Mouse (Mus musculus) liver, embryonic 13.5 days (tissue): ENCODE measurements around the gene Gm11146. TPM values are rescaled to one million over a fixed set of nuclear protein-coding genes. Genes with fewer than 3 reads are reported as not detected.

Source experiments
- ATAC-seq: fragments of 200-750 bp; cut with Nextera tagmentation; 2 replicates; pipeline ENCODE4 v1.8.0; 2017; ENCODE audit warnings: low read depth, mild to moderate bottlenecking, moderate number of reproducible peaks, moderate library complexity
- DNase-seq: peaks from one replicate; pipeline ENCODE4 v3.0.0; 2022
- H3K27ac ChIP-seq: fragments of 300-500 bp; sonication (generic); 2 replicates; pipeline ENCODE4 v1.5.1; 2015; ENCODE audit warnings: moderate library complexity, mild to moderate bottlenecking, inconsistent platforms
- H3K27me3 ChIP-seq: fragments of 300-500 bp; sonication (generic); 2 replicates; pipeline ENCODE4 v1.6.1; 2015; ENCODE audit warnings: mild to moderate bottlenecking, inconsistent platforms
- H3K36me3 ChIP-seq: fragments of 300-500 bp; sonication (generic); 2 replicates; pipeline ENCODE4 v1.6.1; 2015; ENCODE audit warnings: mild to moderate bottlenecking, inconsistent platforms
- H3K4me1 ChIP-seq: fragments of 300-500 bp; sonication (generic); replicated peaks from 2 replicates; pipeline ENCODE4 v1.6.1; 2015; ENCODE audit warnings: inconsistent platforms
- H3K4me2 ChIP-seq: fragments of 300-500 bp; sonication (generic); 2 replicates; pipeline ENCODE4 v1.6.1; 2015; ENCODE audit warnings: inconsistent platforms, mild to moderate bottlenecking, moderate library complexity
- H3K4me3 ChIP-seq: fragments of 300-500 bp; sonication (generic); replicated peaks from 2 replicates; pipeline ENCODE4 v1.5.1; 2015; ENCODE audit warnings: mild to moderate bottlenecking, inconsistent platforms
- H3K9ac ChIP-seq: fragments of 300-500 bp; sonication (generic); 2 replicates; pipeline ENCODE4 v1.6.1; 2015; ENCODE audit warnings: mild to moderate bottlenecking, inconsistent platforms
- H3K9me3 ChIP-seq: fragments of 300-500 bp; sonication (generic); replicated peaks from 2 replicates; pipeline ENCODE4 v1.6.1; 2016; ENCODE audit warnings: inconsistent platforms
- WGBS: fragments of 180-500 bp; shearing (Covaris S2); methylation state at CpG from one replicate; pipeline ENCODE4 v1.1.7; 2015; ENCODE audit not compliant: insufficient replicate concordance; 5-methylcytosine and 5-hydroxymethylcytosine counted together
- microRNA counts: library from miRNA; unstranded; fragments of <30 nt; microRNA quantifications from one replicate; lab custom pipeline; 2016
- microRNA-seq: library from miRNA; unstranded; fragments of <30 nt; microRNA quantifications from one replicate; pipeline ENCODE4, GENCODE M21; 2016
- polyA plus RNA-seq: library from polyadenylated mRNA; unstranded; fragments of >200 nt; fragmentation: Nextera tagmentation; extraction: Ambion mirVana; gene quantifications from 2 replicates; pipeline ENCODE4 v1.2.1, GENCODE M21; 2015

Gene Gm11146
- polyA plus RNA-seq, 1 experiment from 2014 or later: not detected

DNA sequence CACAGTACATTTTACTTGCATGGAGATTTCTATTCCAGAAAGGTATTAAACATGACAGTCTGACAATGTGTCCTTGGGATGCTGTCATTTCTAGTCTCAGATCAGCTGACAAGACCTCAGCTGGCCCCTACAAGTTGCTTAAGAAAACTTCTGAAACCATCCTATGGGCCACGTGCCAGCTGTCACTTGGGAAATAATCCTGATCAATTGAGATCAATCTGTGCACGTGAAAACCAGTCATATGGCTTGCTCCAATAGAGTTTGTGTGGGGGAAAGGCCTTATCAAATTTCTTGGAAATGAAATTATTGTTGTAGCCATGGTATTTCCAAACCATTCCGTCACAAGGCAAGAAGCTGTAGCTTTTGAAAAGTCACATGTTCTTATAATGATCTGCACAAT, 50.8 kb downstream of the Gm11146 start:
- WGBS: 55% methylated on average over 3 of the region's 3 CpGs
- ATAC-seq (no peak), DNase-seq (no peak)
- Histone ChIP-seq H3K4me3 (no peak overlapping the region), H3K36me3 (no peaks in the 10 kb centered on the region), H3K27me3 (no peaks in the 10 kb centered on the region), H3K9ac (no peak overlapping the region), H3K27ac (no peak overlapping the region), H3K9me3 (no peaks in the 10 kb centered on the region), H3K4me1 (no peaks in the 10 kb centered on the region), H3K4me2 (no peak overlapping the region)

MicroRNAs within 50 kb of the gene (microRNA counts, 519-probe panel; counts per million panel counts)
- 7,099 counts per million, percentile 90 among the panel's probes with 10 or more counts for microRNA mmu-miR-125b-5p (lab: Ali Mortazavi, UCI)
- microRNA mmu-miR-99a (lab: Ali Mortazavi, UCI): 5,321 counts per million, percentile 58 among the panel's probes with 10 or more counts

Small RNA genes within 50 kb of the gene (microRNA-seq; reads per million reads assigned to microRNA genes)
- gene Mir125b-2 (232 reads per million, percentile 60 among the genes with 10 or more reads in this experiment), gene Mir99a (28,760 reads per million, percentile 98 among the genes with 10 or more reads in this experiment), gene Mirlet7c-1 (49.3 reads per million, percentile 43 among the genes with 10 or more reads in this experiment)
